Mouse (Mus musculus) forebrain, postnatal 0 days (tissue): ENCODE results near the gene 2010111I01Rik. TPM values are rescaled to one million over a fixed set of nuclear protein-coding genes. Genes with fewer than 3 reads are reported as not detected.

Experiments used
- ATAC-seq: fragments of 200-750 bp; cut with Nextera tagmentation; 2 replicates; pipeline ENCODE4 v1.8.0; 2017; ENCODE audit warnings: mild to moderate bottlenecking, moderate library complexity
- DNase-seq: peaks from one replicate; pipeline ENCODE4 v3.0.0-alpha.2; 2015
- H3K27ac ChIP-seq: fragments of 300-500 bp; sonication (generic); 2 replicates; pipeline ENCODE4 v1.5.1; 2014; ENCODE audit warnings: low read depth, mild to moderate bottlenecking, antibody characterized with exemption, low read length, moderate library complexity, mixed read lengths
- H3K27me3 ChIP-seq: fragments of 300-500 bp; sonication (generic); 2 replicates; pipeline ENCODE4 v1.6.1; 2014; ENCODE audit warnings: mild to moderate bottlenecking, low read length, mixed read lengths; ENCODE audit not compliant: insufficient read depth
- H3K36me3 ChIP-seq: fragments of 300-500 bp; sonication (generic); 2 replicates; pipeline ENCODE4 v1.6.1; 2014; ENCODE audit warnings: mild to moderate bottlenecking, moderate library complexity; ENCODE audit not compliant: insufficient read depth
- H3K4me1 ChIP-seq: fragments of 300-500 bp; sonication (generic); 2 replicates; pipeline ENCODE4 v1.6.1; 2014; ENCODE audit warnings: antibody characterized with exemption; ENCODE audit not compliant: insufficient read depth
- H3K4me2 ChIP-seq: fragments of 300-500 bp; sonication (generic); 2 replicates; pipeline ENCODE4 v1.6.1; 2014; ENCODE audit warnings: low read depth, mild to moderate bottlenecking, moderate library complexity
- H3K4me3 ChIP-seq: fragments of 300-500 bp; sonication (generic); 2 replicates; pipeline ENCODE4 v1.5.1; 2014; ENCODE audit warnings: low read depth, low read length, mixed read lengths
- H3K9ac ChIP-seq: fragments of 300-500 bp; sonication (generic); 2 replicates; pipeline ENCODE4 v1.6.1; 2014; ENCODE audit warnings: mild to moderate bottlenecking
- H3K9me3 ChIP-seq: fragments of 300-500 bp; sonication (generic); 2 replicates; pipeline ENCODE4 v1.6.1; 2016; ENCODE audit warnings: low read length
- CTCF ChIP-seq: sonication (generic); IDR thresholded peaks from 2 replicates; pipeline ENCODE4 v1.5.1; 2016; ENCODE audit warnings: antibody characterized with exemption, control low read depth, low read depth
- WGBS: fragments of 180-500 bp; shearing (Covaris S2); extraction: QIAGEN DNeasy Blood & Tissue Kit; methylation state at CpG from one replicate; pipeline ENCODE4 v1.1.7; 2014; 5-methylcytosine and 5-hydroxymethylcytosine counted together
- polyA plus RNA-seq: library from polyadenylated mRNA; unstranded; fragments of >200 nt; fragmentation: Nextera tagmentation; extraction: Ambion mirVana; gene quantifications from 2 replicates; pipeline ENCODE4 v1.2.1, GENCODE M21; 2015
- total RNA-seq: library from RNA; depleted of rRNA; stranded (reverse); fragments of >200 nt; gene quantifications from 2 replicates; pipeline ENCODE4 v1.2.3, GENCODE M21; 2014; rRNA removed

The 2010111I01Rik gene
- total RNA-seq = 33.2 and 47.8 TPM in 2 replicates
- polyA plus RNA-seq = 17.6 and 20.3 TPM in 2 replicates

GRCm38 (mm10) chr13:62964640-62965311 is at the start of gene 2010111I01Rik:
Gene 2010111I01Rik, plus strand, starts transcription at chr13:62964893.
- TF ChIP-seq CTCF = peak; percentile 63
- no peaks in the 10 kb centered on the region for H3K27me3 ChIP-seq
- ATAC-seq (peak; percentile 97), DNase-seq (peak; percentile 98)
- no peaks in the 10 kb centered on the region for H3K36me3 ChIP-seq
- H3K27ac ChIP-seq = no peak within 1 kb of the TSS
- 2% methylated on average over 41 of the region's 41 CpGs for WGBS
- H3K4me2 ChIP-seq = peak within 1 kb of the TSS; percentile 67
- peak within 1 kb of the TSS; percentile 70 for H3K9ac ChIP-seq
- peaks cover 6% of the 10 kb centered on the region; the same call in 1 of the 2 replicates for H3K4me1 ChIP-seq
- H3K9me3 ChIP-seq = no peaks in the 10 kb centered on the region
- peak within 1 kb of the TSS; percentile 77 for H3K4me3 ChIP-seq

- TF ChIP-seq CTCF = no peak
- H3K4me1 ChIP-seq = no peaks in the 10 kb centered on the region
- no peaks in the 10 kb centered on the region for H3K27me3 ChIP-seq
- no peaks in the 10 kb centered on the region for H3K36me3 ChIP-seq
- no peak overlapping the region for H3K9ac ChIP-seq
- 64% methylated on average over 4 of the region's 4 CpGs for WGBS
- no peak overlapping the region for H3K4me3 ChIP-seq
- no peak overlapping the region for H3K27ac ChIP-seq
- ATAC-seq (no peak), DNase-seq (no peak)
- no peaks in the 10 kb centered on the region for H3K9me3 ChIP-seq
- H3K4me2 ChIP-seq = no peak overlapping the region
These were observed 48.0 kb upstream of the 2010111I01Rik start for GRCm38 (mm10) chr13:62916675-62917074.

GRCm38 (mm10) chr13:62917416-62918110 is 47.1 kb upstream of the 2010111I01Rik start:
- Histone ChIP-seq H3K4me1 (no peaks in the 10 kb centered on the region), H3K4me3 (no peak overlapping the region), H3K27me3 (no peaks in the 10 kb centered on the region), H3K36me3 (no peaks in the 10 kb centered on the region), H3K4me2 (no peak overlapping the region), H3K27ac (no peak overlapping the region), H3K9ac (no peak overlapping the region), H3K9me3 (no peaks in the 10 kb centered on the region)
- no peak for TF ChIP-seq CTCF
- ATAC-seq = peak; percentile 64
- 38% methylated on average over 1 of the region's 1 CpGs for WGBS
- peak; percentile 42 for DNase-seq

GRCm38 (mm10) chr13:62919647-62920341 is 44.9 kb upstream of the 2010111I01Rik start:
- Histone ChIP-seq H3K4me2 (no peak overlapping the region), H3K9me3 (no peaks in the 10 kb centered on the region), H3K27me3 (no peaks in the 10 kb centered on the region), H3K9ac (no peak overlapping the region), H3K4me3 (no peak overlapping the region), H3K4me1 (no peaks in the 10 kb centered on the region), H3K36me3 (no peaks in the 10 kb centered on the region), H3K27ac (no peak overlapping the region)
- peak; percentile 79 for TF ChIP-seq CTCF
- peak; percentile 67 for ATAC-seq
- DNase-seq = peak; percentile 87
- 38% methylated on average over 11 of the region's 11 CpGs for WGBS

- H3K4me1 ChIP-seq = no peaks in the 10 kb centered on the region
- H3K9ac ChIP-seq = no peak overlapping the region
- H3K27me3 ChIP-seq = no peaks in the 10 kb centered on the region
- H3K27ac ChIP-seq = no peak overlapping the region
- H3K36me3 ChIP-seq = no peaks in the 10 kb centered on the region
- H3K4me3 ChIP-seq = no peak overlapping the region
- DNase-seq (no peak), ATAC-seq (no peak)
- no peak for TF ChIP-seq CTCF
- no peaks in the 10 kb centered on the region for H3K9me3 ChIP-seq
- WGBS = 81% methylated on average over 3 of the region's 3 CpGs
- H3K4me2 ChIP-seq = no peak overlapping the region
These were observed 42.0 kb upstream of the 2010111I01Rik start for GRCm38 (mm10) chr13:62922645-62923044.

GRCm38 (mm10) chr13:62923182-62923581 is 41.5 kb upstream of the 2010111I01Rik start:
- ATAC-seq = peak; percentile 30; the same call in 1 of the 2 replicates
- TF ChIP-seq CTCF = no peak
- Histone ChIP-seq H3K9me3 (no peaks in the 10 kb centered on the region), H3K9ac (no peak overlapping the region), H3K4me1 (no peaks in the 10 kb centered on the region), H3K4me2 (no peak overlapping the region), H3K27ac (no peak overlapping the region), H3K36me3 (no peaks in the 10 kb centered on the region), H3K27me3 (no peaks in the 10 kb centered on the region), H3K4me3 (no peak overlapping the region)
- DNase-seq = no peak
- 58% methylated on average over 8 of the region's 8 CpGs for WGBS
